Mouse (Mus musculus) frontal cortex, postnatal 10 days (tissue): Measurements from ENCODE around the gene Lepr.
"Not testable (repeated sequence)": the region's sequence is repeated elsewhere in the genome, so short reads cannot be mapped to it uniquely, and the experiment has no call there.

Source experiments
- DNase-seq, 2 experiments: peaks; one replicate each; pipeline ENCODE4 v3.0.0; 2022; ENCODE audit warnings: low spot score in 2 of 2, mixed read lengths in 1 of 2

Lepr gene

GRCm38 (mm10) chr4:101715805-101716204 lies 1.4 kb upstream of the Lepr start:
- no peak for DNase-seq

GRCm38 (mm10) chr4:101718991-101719580 lies 1.9 kb downstream of the Lepr start:
- DNase-seq: no peak

GRCm38 (mm10) chr4:101721705-101722104 lies 4.5 kb downstream of the Lepr start:
- DNase-seq: no peak

DNA sequence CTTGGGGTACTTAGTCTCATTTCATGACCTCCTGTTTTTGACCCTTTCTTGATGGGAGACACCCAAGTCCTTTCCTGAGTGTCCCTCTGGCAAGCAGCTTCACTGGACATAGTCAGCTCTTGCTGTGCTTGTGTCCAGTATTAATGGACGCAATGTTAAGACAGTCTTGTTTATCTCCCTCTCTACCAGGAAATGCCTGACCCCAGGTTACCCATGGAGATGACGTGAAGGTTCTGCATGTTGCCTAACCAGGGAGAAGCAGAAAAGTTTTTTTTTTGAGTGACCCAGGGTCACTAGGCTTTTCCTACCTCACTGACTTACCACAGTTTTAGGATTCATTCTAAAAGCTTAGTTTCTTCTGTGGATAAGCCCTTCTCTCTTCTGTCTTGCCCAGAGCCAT lies 24.8 kb downstream of the Lepr start:
- DNase-seq: no peak

- no peak for DNase-seq
Observed at GRCm38 (mm10) chr4:101745534-101745933, 28.3 kb downstream of the Lepr start.

DNA sequence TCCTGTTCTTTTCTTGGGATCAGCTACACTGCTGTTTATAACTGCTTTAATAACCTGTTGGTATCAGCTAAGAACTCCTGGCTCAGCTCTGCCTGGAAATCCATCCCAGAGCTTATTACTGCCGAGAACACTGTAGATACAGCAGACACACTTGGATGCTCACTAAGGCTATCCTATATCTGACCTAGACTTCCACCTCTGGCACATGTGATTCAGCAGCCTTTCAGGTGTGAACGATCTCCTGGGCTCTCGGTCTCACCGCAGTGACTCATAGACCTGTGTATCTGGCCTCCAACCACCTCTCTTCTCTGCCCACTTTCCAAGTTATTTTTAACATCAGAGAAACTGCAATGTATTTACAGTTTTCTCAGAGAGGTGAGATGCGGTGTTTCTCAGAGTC lies 43.3 kb downstream of the Lepr start:
- DNase-seq: no peak

DNA sequence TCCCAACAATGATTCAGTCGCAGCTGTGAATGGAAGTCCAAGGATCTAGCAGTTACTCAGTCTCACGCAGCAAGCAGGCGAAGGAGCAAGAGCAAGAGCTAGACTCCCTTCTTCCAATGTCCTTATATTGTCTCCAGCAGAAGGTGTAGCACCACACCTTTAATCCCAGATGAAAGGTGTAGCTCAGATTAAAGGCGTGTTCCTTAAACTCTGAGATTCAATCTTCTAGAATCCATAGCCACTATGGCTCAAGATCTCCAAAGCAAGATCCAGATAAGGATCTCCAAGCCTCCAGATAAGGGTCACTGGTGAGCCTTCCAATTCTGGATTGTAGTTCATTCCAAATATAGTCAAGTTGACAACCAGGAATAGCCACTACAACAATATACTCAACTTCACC lies 126.7 kb downstream of the Lepr start, which contains the start of gene B020004J07Rik:
TSS of gene B020004J07Rik (minus strand) at position 101 of the 400 bp plus-strand sequence.
- not testable (repeated sequence) for DNase-seq

GRCm38 (mm10) chr4:101850908-101851307 lies 133.7 kb downstream of the Lepr start:
- DNase-seq: no peak

DNA sequence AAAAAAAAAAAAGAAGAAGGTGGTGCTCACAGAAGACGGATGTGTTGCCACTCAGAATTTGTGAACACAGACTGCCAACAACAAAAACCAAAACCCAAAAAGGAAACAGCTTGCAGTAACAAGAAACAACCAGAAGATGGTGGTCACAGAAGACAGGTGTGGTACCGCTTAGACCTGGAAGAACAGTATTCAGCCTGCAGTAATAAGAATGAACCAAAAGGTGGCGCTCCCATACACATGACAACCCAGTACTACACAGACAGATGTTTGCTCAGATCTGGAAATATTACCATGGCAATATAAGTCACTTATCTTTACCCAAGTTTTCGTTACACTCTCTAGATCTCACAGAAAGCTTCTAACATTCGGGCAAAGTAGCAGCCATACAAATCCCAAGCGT lies 143.7 kb downstream of the Lepr start:
- peak; percentile 14 to 17 for DNase-seq

DNA sequence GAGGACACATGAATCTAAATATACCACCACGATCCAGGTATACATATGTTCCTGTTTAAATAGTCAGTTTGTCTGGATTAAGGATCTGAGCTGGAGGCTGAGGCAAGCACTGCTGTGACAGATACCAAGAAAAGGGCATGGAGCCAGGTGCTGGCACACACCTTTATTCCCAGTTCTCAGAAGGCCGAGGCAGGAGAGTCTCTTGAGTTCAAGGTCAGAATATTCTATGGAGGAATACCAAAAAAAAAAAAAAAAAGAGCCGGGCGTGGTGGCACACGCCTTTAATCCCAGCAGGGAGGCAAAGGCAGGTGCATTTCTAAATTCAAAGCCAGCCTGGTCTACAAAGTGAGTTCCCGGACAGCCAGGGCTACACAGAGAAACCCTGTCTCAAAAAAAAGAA lies 145.1 kb downstream of the Lepr start:
- no peak for DNase-seq
